Mouse (Mus musculus) lung, adult 2 months (tissue): ENCODE results near the gene Angptl6.

Source experiments
- CTCF ChIP-seq: fragments of 200-500 bp; IDR thresholded peaks from 2 replicates; pipeline ENCODE4 v1.5.1; 2011; ENCODE audit warnings: mild to moderate bottlenecking, low read length, control low read depth; ENCODE audit not compliant: insufficient read depth
- POLR2A ChIP-seq: fragments of 200-500 bp; IDR thresholded peaks from 2 replicates; pipeline ENCODE4 v1.6.1; 2011; ENCODE audit warnings: low read depth, mild to moderate bottlenecking, control low read depth, low read length, borderline replicate concordance; ENCODE audit errors: extremely low read depth

GRCm38 (mm10) chr9:20878041-20878709 is 1.4 kb downstream of the Angptl6 start:
- peak; percentile 70 for TF ChIP-seq CTCF
- TF ChIP-seq POLR2A = peak; percentile 85
